Mouse (Mus musculus): ENCODE measurements around the gene Helz.

Helz gene

GRCm38 (mm10) chr11:107728073-107728863, 180.5 kb downstream of the Helz start:
- CTCF ChIA-PET: no interaction called here

GRCm38 (mm10) chr11:107729141-107729540, 181.4 kb downstream of the Helz start:
- CTCF ChIA-PET: no interaction called here

GRCm38 (mm10) chr11:107730940-107731339, 183.2 kb downstream of the Helz start:
- CTCF ChIA-PET: no interaction called here

GRCm38 (mm10) chr11:107731498-107731897, 183.8 kb downstream of the Helz start:
- CTCF ChIA-PET: no interaction called here

GRCm38 (mm10) chr11:107734133-107734532, 186.4 kb downstream of the Helz start:
- CTCF ChIA-PET: no interaction called here

- CTCF ChIA-PET: no interaction called here
These were observed 190.2 kb downstream of the Helz start for GRCm38 (mm10) chr11:107737886-107738285.

- CTCF ChIA-PET: no interaction called here
These were observed 190.8 kb downstream of the Helz start for GRCm38 (mm10) chr11:107738418-107739099.

GRCm38 (mm10) chr11:107743100-107743499, 195.4 kb downstream of the Helz start:
- CTCF ChIA-PET: no interaction called here

Measured in spleen, embryonic (tissue).